Comparison of ENCODE assay signal across 7 mouse cellular contexts in the genomic region with DNA sequence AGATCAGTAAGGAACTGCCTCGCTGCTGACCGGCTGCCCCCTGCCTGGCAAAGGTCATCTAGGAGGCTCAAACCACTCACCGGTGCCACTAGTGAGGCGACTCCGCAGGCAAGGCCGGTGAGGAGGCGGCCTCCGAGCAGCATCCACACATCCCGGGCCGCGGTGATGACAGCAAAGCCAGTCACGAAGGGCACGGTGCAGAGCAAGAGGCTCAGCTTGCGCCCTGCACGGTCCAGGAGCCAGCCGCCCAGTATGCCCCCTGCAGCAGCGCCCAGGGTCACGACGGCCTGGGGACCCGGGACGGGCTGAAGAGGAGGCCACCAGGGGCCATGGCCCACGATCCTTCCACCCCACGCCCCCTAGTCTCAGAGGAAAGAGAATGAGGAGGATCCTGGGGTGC. TPM values are rescaled to one million over a fixed set of nuclear protein-coding genes. Genes with fewer than 3 reads are reported as not detected.
DNase-seq lines count a peak whose midpoint lies in the region; ATAC-seq and TF ChIP-seq lines count a peak whose summit lies in the region.

No protein-coding gene starts in this region.

- H3K4me3 ChIP-seq in lung, embryonic 14.5 days (ENCODE audit: low read depth, low read length) = peak overlapping the region; percentile 84
- H3K4me3 ChIP-seq in erythroblast, embryonic 14.5 days (replicated peaks) = peak overlapping the region; percentile 71
- peak overlapping the region; percentile 82 for H3K4me3 ChIP-seq in limb, embryonic 10.5 days
- peak overlapping the region; percentile 91 for H3K4me3 ChIP-seq in midbrain, embryonic 16.5 days (ENCODE audit: low read depth, low read length)

- peak; percentile 32 for DNase-seq in lung, embryonic 14.5 days
- DNase-seq in lung, postnatal 36 days = no peak
- peak; percentile 57 for DNase-seq in adrenal gland, postnatal 25 days
- peak; percentile 56 for DNase-seq in limb, embryonic 10.5 days (ENCODE audit: low spot score)
- no peak for DNase-seq in layer of hippocampus, adult 18-20 months (ENCODE audit: low spot score in 2 of 2)

- no peaks in the 10 kb centered on the region for H3K27me3 ChIP-seq in lung, embryonic 14.5 days (ENCODE audit: insufficient read depth, low read length)
- peaks cover 17% of the 10 kb centered on the region for H3K27me3 ChIP-seq in erythroblast, embryonic 14.5 days (ENCODE audit: control insufficient read depth)
- H3K27me3 ChIP-seq in limb, embryonic 10.5 days (ENCODE audit: low read depth, poor library complexity, severe bottlenecking) = no peaks in the 10 kb centered on the region
- no peaks in the 10 kb centered on the region for H3K27me3 ChIP-seq in midbrain, embryonic 16.5 days (ENCODE audit: control insufficient read depth, insufficient read depth, low read depth, low read length)

- H3K27ac ChIP-seq in lung, embryonic 14.5 days (ENCODE audit: low read depth) = no peak overlapping the region
- H3K27ac ChIP-seq in limb, embryonic 10.5 days = peak overlapping the region; percentile 86
- peak overlapping the region; percentile 69 for H3K27ac ChIP-seq in midbrain, embryonic 16.5 days (ENCODE audit: low read length)

- TF ChIP-seq CTCF in lung, embryonic 14.5 days (IDR thresholded peaks at IDR 0.05; ENCODE audit: low read depth) = no peak

- H3K9me3 ChIP-seq in lung, embryonic 14.5 days (ENCODE audit: low read depth, low read length) = no peaks in the 10 kb centered on the region
- H3K9me3 ChIP-seq in erythroblast, embryonic 14.5 days (ENCODE audit: control insufficient read depth, low read length) = no peaks in the 10 kb centered on the region
- H3K9me3 ChIP-seq in limb, embryonic 10.5 days (replicated peaks) = no peaks in the 10 kb centered on the region
- H3K9me3 ChIP-seq in midbrain, embryonic 16.5 days (replicated peaks; ENCODE audit: control insufficient read depth, low read length, poor library complexity, severe bottlenecking) = no peaks in the 10 kb centered on the region

- ATAC-seq in lung, embryonic 14.5 days (ENCODE audit: insufficient read depth) = peak; percentile 43
- ATAC-seq in midbrain, embryonic 16.5 days = peak; percentile 43

- H3K9ac ChIP-seq in lung, embryonic 14.5 days = peak overlapping the region; percentile 74
- peak overlapping the region; percentile 95 for H3K9ac ChIP-seq in midbrain, embryonic 16.5 days (ENCODE audit: low read depth, low read length)

- H3K36me3 ChIP-seq in lung, embryonic 14.5 days (ENCODE audit: insufficient read depth) = no peaks in the 10 kb centered on the region
- H3K36me3 ChIP-seq in erythroblast, embryonic 14.5 days (ENCODE audit: control insufficient read depth) = peaks cover 10% of the 10 kb centered on the region
- H3K36me3 ChIP-seq in limb, embryonic 10.5 days = peaks cover 3% of the 10 kb centered on the region; the same call in 1 of the 2 replicates
- peaks cover 5% of the 10 kb centered on the region; the same call in 1 of the 2 replicates for H3K36me3 ChIP-seq in midbrain, embryonic 16.5 days (ENCODE audit: control insufficient read depth, insufficient read depth, low read length)

- under 1% methylated on average over 23 of the region's 23 CpGs for WGBS in lung, embryonic 14.5 days
- WGBS in limb, embryonic 10.5 days = 2% methylated on average over 23 of the region's 23 CpGs
- WGBS in midbrain, embryonic 16.5 days = 1% methylated on average over 22 of the region's 23 CpGs

- peaks cover 6% of the 10 kb centered on the region; the same call in 1 of the 2 replicates for H3K4me1 ChIP-seq in lung, embryonic 14.5 days (ENCODE audit: insufficient read depth)
- H3K4me1 ChIP-seq in erythroblast, embryonic 14.5 days (ENCODE audit: control insufficient read depth) = peaks cover 61% of the 10 kb centered on the region
- peaks cover 19% of the 10 kb centered on the region for H3K4me1 ChIP-seq in limb, embryonic 10.5 days
- H3K4me1 ChIP-seq in midbrain, embryonic 16.5 days (ENCODE audit: control insufficient read depth, insufficient read depth, low read length) = peaks cover 18% of the 10 kb centered on the region

- H3K4me2 ChIP-seq in lung, embryonic 14.5 days = peak overlapping the region; percentile 100
- H3K4me2 ChIP-seq in midbrain, embryonic 16.5 days (ENCODE audit: low read length) = peak overlapping the region; percentile 99

RNA-seq across cellular contexts. Expression of a gene that starts 0.6 kb away (rescaled TPM):
- polyA plus RNA-seq in lung, embryonic 14.5 days (2014; fragmentation: Nextera tagmentation; extraction: Ambion mirVana) = 12.4 and 14.4 TPM in 2 replicates
- total RNA-seq in adrenal gland, postnatal 25 days (2021) = 15.0 and 24.4 TPM in 2 replicates
- 4.3 and 7.0 TPM in 2 replicates for polyA plus RNA-seq in erythroblast, embryonic 14.5 days (2012)
- polyA plus RNA-seq in limb, embryonic 10.5 days (2016; fragmentation: Nextera tagmentation; extraction: Ambion mirVana) = 16.5 and 22.3 TPM in 2 replicates
- polyA plus RNA-seq in midbrain, embryonic 16.5 days (2015; fragmentation: Nextera tagmentation; extraction: Ambion mirVana) = 20.7 and 21.7 TPM in 2 replicates
- 10 to 100 TPM; 20.5 to 20.7 TPM for total RNA-seq in layer of hippocampus, adult 18-20 months (2021)

RNA-seq across cellular contexts. Expression of a gene that starts 19.9 kb away (rescaled TPM):
- polyA plus RNA-seq in lung, embryonic 14.5 days (2014; fragmentation: Nextera tagmentation; extraction: Ambion mirVana) = 6.4 and 6.6 TPM in 2 replicates
- total RNA-seq in adrenal gland, postnatal 25 days (2021) = 17.4 and 28.7 TPM in 2 replicates
- polyA plus RNA-seq in erythroblast, embryonic 14.5 days (2012) = 0.18 and 0.20 TPM in 2 replicates
- polyA plus RNA-seq in limb, embryonic 10.5 days (2016; fragmentation: Nextera tagmentation; extraction: Ambion mirVana) = 5.3 and 7.5 TPM in 2 replicates
- 24.7 and 29.0 TPM in 2 replicates for polyA plus RNA-seq in midbrain, embryonic 16.5 days (2015; fragmentation: Nextera tagmentation; extraction: Ambion mirVana)
- 10 to 100 TPM; 30.3 to 38.7 TPM for total RNA-seq in layer of hippocampus, adult 18-20 months (2021)

RNA-seq across cellular contexts. Expression of a gene that starts 19.9 kb away (rescaled TPM):
- 235 and 256 TPM in 2 replicates for polyA plus RNA-seq in lung, embryonic 14.5 days (2014; fragmentation: Nextera tagmentation; extraction: Ambion mirVana)
- 133 and 250 TPM in 2 replicates for total RNA-seq in adrenal gland, postnatal 25 days (2021)
- 157 and 173 TPM in 2 replicates for polyA plus RNA-seq in erythroblast, embryonic 14.5 days (2012)
- polyA plus RNA-seq in limb, embryonic 10.5 days (2016; fragmentation: Nextera tagmentation; extraction: Ambion mirVana) = 194 and 232 TPM in 2 replicates
- 76.2 and 81.9 TPM in 2 replicates for polyA plus RNA-seq in midbrain, embryonic 16.5 days (2015; fragmentation: Nextera tagmentation; extraction: Ambion mirVana)
- total RNA-seq in layer of hippocampus, adult 18-20 months (2021) = 100 to 1,000 TPM in 1 of 2 experiments, 10 to 100 TPM in 1; 97.3 to 116 TPM

Comparison
In these comparisons a context has a peak if more than half of its experiments do, and no peak if none do; other contexts are left out.
1. DNase-seq: peak in lung, embryonic 14.5 days (single experiment), adrenal gland, postnatal 25 days (single experiment) and limb, embryonic 10.5 days (single experiment); none in lung, postnatal 36 days (single experiment) and layer of hippocampus, adult 18-20 months (0 of 2).
2. Peak in every context shown above with its lines, with median percentiles within 50 percentile points of each other: H3K4me3 ChIP-seq.